Mouse (Mus musculus) liver, embryonic 16.5 days (tissue): ENCODE measurements around the gene Mocs3. TPM values are rescaled to one million over a fixed set of nuclear protein-coding genes. Genes with fewer than 3 reads are reported as not detected.

ENCODE experiments used
- ATAC-seq: fragments of 200-750 bp; cut with Nextera tagmentation; 2 replicates; pipeline ENCODE4 v1.8.0; 2017; ENCODE audit warnings: low read depth, mild to moderate bottlenecking, moderate number of reproducible peaks, moderate library complexity
- H3K27ac ChIP-seq: fragments of 300-500 bp; sonication (generic); 2 replicates; pipeline ENCODE4 v1.5.1; 2014; ENCODE audit warnings: mild to moderate bottlenecking, low read length
- H3K27me3 ChIP-seq: fragments of 300-500 bp; sonication (generic); 2 replicates; pipeline ENCODE4 v1.6.1; 2014; ENCODE audit warnings: low read depth, low read length, mixed read lengths; ENCODE audit not compliant: control insufficient read depth, insufficient read depth
- H3K36me3 ChIP-seq: fragments of 300-500 bp; sonication (generic); 2 replicates; pipeline ENCODE4 v1.6.1; 2014; ENCODE audit warnings: mild to moderate bottlenecking; ENCODE audit not compliant: control insufficient read depth, insufficient read depth
- H3K4me1 ChIP-seq: fragments of 300-500 bp; sonication (generic); 2 replicates; pipeline ENCODE4 v1.6.1; 2014; ENCODE audit warnings: low read depth, low read length, mixed read lengths; ENCODE audit not compliant: control insufficient read depth
- H3K4me2 ChIP-seq: fragments of 300-500 bp; sonication (generic); 2 replicates; pipeline ENCODE4 v1.6.1; 2014; ENCODE audit warnings: low read depth, low read length, mixed read lengths
- H3K4me3 ChIP-seq: fragments of 300-500 bp; sonication (generic); 2 replicates; pipeline ENCODE4 v1.5.1; 2014; ENCODE audit warnings: low read depth, mild to moderate bottlenecking, low read length
- H3K9ac ChIP-seq: fragments of 300-500 bp; sonication (generic); 2 replicates; pipeline ENCODE4 v1.6.1; 2014; ENCODE audit warnings: low read depth, low read length
- H3K9me3 ChIP-seq: fragments of 300-500 bp; sonication (generic); replicated peaks from 2 replicates; pipeline ENCODE4 v1.6.1; 2016; ENCODE audit warnings: low read length; ENCODE audit not compliant: control insufficient read depth
- WGBS: fragments of 180-500 bp; shearing (Covaris S2); extraction: QIAGEN DNeasy Blood & Tissue Kit; methylation state at CpG from one replicate; pipeline ENCODE4 v1.1.7; 2014; ENCODE audit not compliant: insufficient replicate concordance; 5-methylcytosine and 5-hydroxymethylcytosine counted together
- polyA plus RNA-seq: library from polyadenylated mRNA; unstranded; fragments of >200 nt; fragmentation: Nextera tagmentation; extraction: Ambion mirVana; gene quantifications from 2 replicates; pipeline ENCODE4 v1.2.1, GENCODE M21; 2015

Mocs3 gene
- polyA plus RNA-seq = 2.4 and 2.7 TPM in 2 replicates

- Histone ChIP-seq H3K9ac (peak within 1 kb of the TSS; percentile 92), H3K4me2 (peak within 1 kb of the TSS; percentile 99), H3K27me3 (no peaks in the 10 kb centered on the region), H3K4me3 (peak within 1 kb of the TSS; percentile 99), H3K9me3 (no peaks in the 10 kb centered on the region), H3K36me3 (peaks cover 16% of the 10 kb centered on the region), H3K27ac (peak within 1 kb of the TSS; percentile 93), H3K4me1 (peaks cover 27% of the 10 kb centered on the region)
- under 1% methylated on average over 72 of the region's 73 CpGs for whole genome bisulfite sequencing
- ATAC-seq = peak; percentile 81
These were observed at the start of gene Mocs3, which contains the start of the genes Gm20716 and Dpm1 for GRCm38 (mm10) chr2:168230026-168230728. Gene Mocs3 (plus strand): TSS chr2:168230622. Gene Gm20716 (minus strand): TSS chr2:168230364. Gene Dpm1 (minus strand): TSS chr2:168230591.

DNA sequence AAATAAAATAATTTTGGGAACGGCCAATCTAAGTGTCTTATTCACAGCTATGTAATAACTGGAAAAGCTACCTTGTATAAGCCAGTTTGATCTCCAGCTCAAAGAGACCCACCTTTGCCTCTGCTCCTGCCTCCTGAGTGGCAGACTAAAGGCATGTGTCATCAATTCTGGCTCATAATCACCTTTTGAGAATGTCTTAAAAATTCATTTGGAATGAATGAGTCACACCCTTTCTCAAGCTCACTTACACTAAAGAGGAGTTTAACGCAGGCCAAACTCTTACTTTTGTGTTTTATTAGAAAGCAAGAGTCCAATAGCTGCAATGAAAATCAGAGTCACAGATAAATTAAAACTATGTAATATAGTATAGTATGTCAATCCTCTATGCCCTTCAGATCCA lies 38.6 kb upstream of the Mocs3 start:
- ATAC-seq = no peak
- H3K4me3 ChIP-seq = no peak overlapping the region
- H3K9me3 ChIP-seq = no peaks in the 10 kb centered on the region
- no peak overlapping the region for H3K9ac ChIP-seq
- peaks cover 8% of the 10 kb centered on the region; the same call in 1 of the 2 replicates for H3K36me3 ChIP-seq
- WGBS = 93% methylated on average over 2 of the region's 2 CpGs
- no peak overlapping the region for H3K27ac ChIP-seq
- no peak overlapping the region for H3K4me2 ChIP-seq
- peaks cover 13% of the 10 kb centered on the region for H3K4me1 ChIP-seq
- no peaks in the 10 kb centered on the region for H3K27me3 ChIP-seq

GRCm38 (mm10) chr2:168193685-168194084 lies 36.7 kb upstream of the Mocs3 start:
- Histone ChIP-seq H3K4me3 (no peak overlapping the region), H3K27me3 (no peaks in the 10 kb centered on the region), H3K4me1 (peaks cover 13% of the 10 kb centered on the region), H3K4me2 (no peak overlapping the region), H3K27ac (no peak overlapping the region), H3K9me3 (no peaks in the 10 kb centered on the region), H3K9ac (no peak overlapping the region), H3K36me3 (no peaks in the 10 kb centered on the region)
- no peak for ATAC-seq
- WGBS = 43% methylated on average over 2 of the region's 2 CpGs

DNA sequence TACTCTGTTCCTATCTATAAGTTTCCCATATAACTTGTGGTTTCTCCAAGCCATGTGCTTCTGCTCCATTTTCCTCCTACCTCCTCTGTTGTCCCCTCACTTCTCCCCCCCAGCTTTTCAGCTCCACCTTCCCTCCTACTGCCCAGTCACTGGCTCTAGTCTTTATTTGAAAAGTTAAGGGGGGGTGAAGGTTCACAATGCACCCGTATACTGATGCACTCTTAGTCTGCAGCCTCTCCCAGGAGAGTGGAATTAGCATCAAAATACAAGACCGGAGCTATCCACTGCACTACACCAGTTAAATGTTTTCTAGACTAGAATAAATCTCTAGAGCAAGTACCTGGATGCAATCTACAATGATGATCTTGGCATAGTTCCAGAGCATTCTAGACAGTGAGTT lies 34.7 kb upstream of the Mocs3 start:
- no peak overlapping the region for H3K27ac ChIP-seq
- no peaks in the 10 kb centered on the region for H3K27me3 ChIP-seq
- ATAC-seq = no peak
- no peaks in the 10 kb centered on the region for H3K36me3 ChIP-seq
- H3K9ac ChIP-seq = no peak overlapping the region
- no peaks in the 10 kb centered on the region for H3K9me3 ChIP-seq
- H3K4me3 ChIP-seq = no peak overlapping the region
- peaks cover 20% of the 10 kb centered on the region for H3K4me1 ChIP-seq
- H3K4me2 ChIP-seq = no peak overlapping the region
- WGBS = 65% methylated on average over 2 of the region's 2 CpGs

DNA sequence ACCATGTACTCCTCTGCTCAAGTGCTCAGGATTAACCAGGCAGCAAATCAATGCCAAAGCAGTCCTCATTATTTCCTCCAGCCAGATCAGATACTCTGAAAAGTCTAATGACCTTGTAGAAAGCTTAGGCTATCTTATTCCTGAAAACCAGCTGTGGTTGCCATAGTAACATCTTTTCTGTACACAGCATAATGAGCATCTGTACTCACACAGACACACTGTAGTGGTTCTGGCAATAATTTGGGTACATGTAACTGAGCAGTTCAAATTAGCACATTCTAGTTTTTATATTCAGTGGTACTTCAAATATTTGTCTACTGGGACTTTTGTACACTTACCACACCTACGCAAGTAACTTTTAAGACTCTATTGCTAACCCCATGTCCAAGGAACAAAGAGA lies 32.0 kb upstream of the Mocs3 start:
- H3K27me3 ChIP-seq = no peaks in the 10 kb centered on the region
- H3K4me1 ChIP-seq = peaks cover 26% of the 10 kb centered on the region
- 78% methylated on average over 1 of the region's 1 CpGs for whole genome bisulfite sequencing
- no peak for ATAC-seq
- no peak overlapping the region for H3K4me3 ChIP-seq
- H3K4me2 ChIP-seq = no peak overlapping the region
- H3K27ac ChIP-seq = no peak overlapping the region
- no peaks in the 10 kb centered on the region for H3K9me3 ChIP-seq
- H3K9ac ChIP-seq = no peak overlapping the region
- H3K36me3 ChIP-seq = peaks cover 6% of the 10 kb centered on the region

GRCm38 (mm10) chr2:168199476-168199875 lies 30.9 kb upstream of the Mocs3 start:
- no peak overlapping the region for H3K4me3 ChIP-seq
- no peak overlapping the region for H3K9ac ChIP-seq
- ATAC-seq = no peak
- H3K27ac ChIP-seq = no peak overlapping the region
- H3K4me2 ChIP-seq = peak overlapping the region; percentile 4; the same call in 1 of the 2 replicates
- peaks cover 8% of the 10 kb centered on the region for H3K36me3 ChIP-seq
- H3K27me3 ChIP-seq = no peaks in the 10 kb centered on the region
- 89% methylated on average over 4 of the region's 4 CpGs for WGBS
- H3K9me3 ChIP-seq = no peaks in the 10 kb centered on the region
- H3K4me1 ChIP-seq = peaks cover 28% of the 10 kb centered on the region

DNA sequence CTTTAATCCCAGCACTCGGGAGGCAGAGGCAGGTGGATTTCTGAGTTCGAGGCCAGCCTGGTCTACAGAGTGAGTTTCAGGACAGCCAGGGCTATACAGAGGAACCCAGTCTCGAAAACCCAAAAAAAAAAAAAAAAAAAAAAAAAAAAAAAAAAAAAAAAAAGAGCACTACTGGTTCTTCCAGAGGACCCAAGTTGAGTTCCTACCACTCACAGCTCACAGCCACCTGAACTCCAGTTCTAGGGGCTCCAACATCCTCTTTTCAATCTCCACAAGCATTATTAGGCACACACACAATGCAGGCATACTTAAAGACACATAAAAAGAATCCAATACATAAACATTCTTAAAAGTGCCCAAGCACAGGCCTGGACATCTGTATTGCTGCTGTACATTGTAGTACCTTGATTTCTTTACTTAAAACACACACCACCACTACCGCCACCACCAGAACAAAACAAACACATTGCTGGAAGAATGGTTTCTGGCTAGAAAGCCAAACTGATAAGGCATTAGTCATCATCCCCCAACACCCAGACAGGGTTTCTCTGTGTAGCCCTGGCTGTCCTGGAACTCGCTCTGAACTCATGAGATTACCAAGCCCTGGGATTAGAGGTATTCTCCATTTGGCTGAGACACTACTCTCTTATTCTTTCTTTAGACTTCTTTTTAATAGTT lies 30.3 kb upstream of the Mocs3 start:
- Histone ChIP-seq H3K4me1 (peaks cover 33% of the 10 kb centered on the region), H3K9me3 (no peaks in the 10 kb centered on the region), H3K27me3 (no peaks in the 10 kb centered on the region), H3K4me3 (no peak overlapping the region), H3K4me2 (no peak overlapping the region), H3K9ac (no peak overlapping the region), H3K27ac (no peak overlapping the region), H3K36me3 (peaks cover 8% of the 10 kb centered on the region)
- no peak for ATAC-seq
- 50% methylated on average over 5 of the region's 5 CpGs for WGBS

DNA sequence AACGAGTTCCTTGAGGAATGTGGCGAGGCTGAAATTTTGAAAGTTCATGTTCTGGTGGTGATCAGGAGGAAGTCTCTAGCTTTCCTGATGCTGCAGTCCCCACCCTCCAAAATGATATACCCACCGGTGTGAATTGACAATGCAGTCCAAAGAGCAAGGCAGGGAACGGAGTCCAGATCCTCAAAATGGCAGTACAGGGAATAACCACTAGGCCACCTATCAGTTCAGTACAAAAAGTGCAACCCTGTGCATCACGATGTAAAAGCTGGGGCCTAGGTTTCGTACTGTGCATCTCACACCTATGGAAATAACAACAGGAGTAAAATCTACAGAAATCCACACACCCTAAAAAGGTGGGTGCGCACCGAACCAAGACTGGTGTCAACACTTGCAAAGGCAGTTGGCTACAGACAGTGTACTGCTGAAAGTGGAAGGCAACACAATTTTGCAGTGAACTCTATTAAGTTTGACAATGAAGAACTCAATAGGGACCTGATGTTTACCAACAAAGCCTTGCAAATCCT lies 25.9 kb upstream of the Mocs3 start:
- no peak for ATAC-seq
- H3K4me3 ChIP-seq = peak overlapping the region; percentile 92
- peaks cover 10% of the 10 kb centered on the region for H3K36me3 ChIP-seq
- peaks cover 41% of the 10 kb centered on the region for H3K4me1 ChIP-seq
- H3K27ac ChIP-seq = no peak overlapping the region
- H3K9ac ChIP-seq = no peak overlapping the region
- no peaks in the 10 kb centered on the region for H3K9me3 ChIP-seq
- no peaks in the 10 kb centered on the region for H3K27me3 ChIP-seq
- WGBS = 83% methylated on average over 8 of the region's 8 CpGs
- peak overlapping the region; percentile 90 for H3K4me2 ChIP-seq

DNA sequence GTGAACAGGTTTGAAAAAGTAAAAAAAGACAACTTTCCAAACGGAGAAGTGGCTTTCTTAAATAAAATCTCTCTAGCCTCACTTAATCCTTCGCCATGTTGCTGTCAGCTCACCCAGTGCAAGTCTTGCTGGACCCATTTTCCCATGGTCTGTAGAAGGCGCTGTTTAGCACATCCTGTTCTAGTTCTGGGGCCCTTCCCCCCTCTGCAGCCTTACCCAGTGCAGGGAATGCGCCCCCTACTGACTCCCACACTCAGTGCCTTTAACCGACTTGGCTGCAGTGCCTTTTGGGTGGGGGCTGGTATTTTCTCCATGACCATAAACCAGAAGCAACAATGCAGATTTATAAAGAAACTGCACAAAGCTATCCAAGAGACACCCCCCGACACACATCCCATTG lies 25.2 kb upstream of the Mocs3 start:
- Histone ChIP-seq H3K27me3 (no peaks in the 10 kb centered on the region), H3K9ac (peak overlapping the region; percentile 98), H3K27ac (peak overlapping the region; percentile 95), H3K4me2 (peak overlapping the region; percentile 90), H3K4me3 (peak overlapping the region; percentile 92), H3K4me1 (peaks cover 37% of the 10 kb centered on the region), H3K36me3 (peaks cover 10% of the 10 kb centered on the region), H3K9me3 (no peaks in the 10 kb centered on the region)
- WGBS = 3% methylated on average over 6 of the region's 6 CpGs
- peak; percentile 59 for ATAC-seq
